Mouse (Mus musculus) effector memory CD4-positive, alpha-beta T cell, adult 5 months (primary cell): ENCODE measurements around the gene Ano4. TPM values are rescaled to one million over a fixed set of nuclear protein-coding genes. Genes with fewer than 3 reads are reported as not detected.

Experiments
- polyA plus RNA-seq: library from polyadenylated mRNA; unstranded; fragments of 100-300 nt; shearing (Covaris generic); gene quantifications from one replicate; pipeline ENCODE4 v1.2.1, GENCODE M21; 2017

Gene Ano4
- not detected for polyA plus RNA-seq

GRCm38 (mm10) chr10:89344491-89345195 is at the start of gene Ano4:
TSS of gene Ano4 (minus strand) at chr10:89344762.

Other genes starting within 250 kb of the Ano4 start
- 0.32 TPM for gene Gas2l3, start 99.2 kb upstream of the Ano4 start, polyA plus RNA-seq
- gene Nr1h4, start 188.8 kb upstream of the Ano4 start, polyA plus RNA-seq: not detected